Comparison of ENCODE assay signal across 14 mouse cellular contexts in genomic region chr6:18492977-18493376, GRCm38 (mm10). TPM values are rescaled to one million over a fixed set of nuclear protein-coding genes. Genes with fewer than 3 reads are reported as not detected.
"Had no signal": no experiment of that assay in that cellular context is flagged by ENCODE, and none has a peak within 500 bp of the region (broad histone marks: within the 10 kb centered on the region; RNA-seq: fewer than 3 reads in every experiment).

No protein-coding gene starts in this region.

- ATAC-seq: lung, postnatal 0 days; midbrain, embryonic 13.5 days had no signal

- DNase-seq: kidney, adult 8-10 months; kidney, postnatal 25 days; lung, adult 2 months; lung, postnatal 36 days; right cerebral cortex, postnatal 14 days; thymus, postnatal 4 days had no signal

- H3K4me3 ChIP-seq: limb, embryonic 10.5 days; liver, embryonic 15.5 days; midbrain, embryonic 13.5 days had no signal

- H3K4me2 ChIP-seq: liver, embryonic 11.5 days; liver, embryonic 15.5 days; midbrain, embryonic 13.5 days had no signal

- H3K36me3 ChIP-seq: liver, embryonic 15.5 days had no signal

- H3K4me1 ChIP-seq: liver, embryonic 15.5 days had no signal

- H3K27me3 ChIP-seq: liver, embryonic 15.5 days; midbrain, embryonic 13.5 days had no signal

- H3K9me3 ChIP-seq: limb, embryonic 10.5 days; liver, embryonic 15.5 days; midbrain, embryonic 13.5 days had no signal

- H3K9ac ChIP-seq: liver, embryonic 15.5 days; midbrain, embryonic 13.5 days had no signal

- H3K27ac ChIP-seq: limb, embryonic 10.5 days; liver, embryonic 15.5 days; midbrain, embryonic 13.5 days; stomach, postnatal 0 days had no signal

RNA-seq across cellular contexts. Expression of gene Cttnbp2, which starts 21.7 kb away (rescaled TPM):
- total RNA-seq: megakaryocyte progenitor cell, adult 5-6 weeks; monocyte, adult 5-6 weeks had no signal
